Mouse (Mus musculus) hindbrain, embryonic 10.5 days (tissue): ENCODE data around the gene Dscaml1. TPM values are rescaled to one million over a fixed set of nuclear protein-coding genes. Genes with fewer than 3 reads are reported as not detected.

Experiments used
- DNase-seq: peaks from one replicate; pipeline ENCODE4 v3.0.0-alpha.2; 2017; ENCODE audit warnings: low spot score
- H3K27ac ChIP-seq: fragments of 300-500 bp; sonication (generic); 2 replicates; pipeline ENCODE4 v1.5.1; 2016; ENCODE audit warnings: mild to moderate bottlenecking, moderate library complexity
- H3K27me3 ChIP-seq: fragments of 300-500 bp; sonication (generic); 2 replicates; pipeline ENCODE4 v1.6.1; 2016; ENCODE audit warnings: mild to moderate bottlenecking; ENCODE audit not compliant: poor library complexity, insufficient read depth, severe bottlenecking
- H3K36me3 ChIP-seq: fragments of 300-500 bp; sonication (generic); 2 replicates; pipeline ENCODE4 v1.6.1; 2016; ENCODE audit warnings: mild to moderate bottlenecking, moderate library complexity
- H3K4me1 ChIP-seq: fragments of 300-500 bp; sonication (generic); replicated peaks from 2 replicates; pipeline ENCODE4 v1.6.1; 2016; ENCODE audit warnings: mild to moderate bottlenecking
- H3K4me3 ChIP-seq: fragments of 300-500 bp; sonication (generic); 2 replicates; pipeline ENCODE4 v1.5.1; 2016; ENCODE audit warnings: mild to moderate bottlenecking, moderate library complexity
- H3K9me3 ChIP-seq: fragments of 300-500 bp; sonication (generic); 2 replicates; pipeline ENCODE4 v1.6.1; 2016; ENCODE audit warnings: mild to moderate bottlenecking, moderate library complexity
- WGBS: fragments of 180-500 bp; shearing (Covaris S2); methylation state at CpG from one replicate; pipeline ENCODE4 v1.1.7; 2016; 5-methylcytosine and 5-hydroxymethylcytosine counted together
- polyA plus RNA-seq: library from polyadenylated mRNA; unstranded; fragments of >200 nt; fragmentation: Nextera tagmentation; extraction: Ambion mirVana; gene quantifications from 2 replicates; pipeline ENCODE4 v1.2.1, GENCODE M21; 2016

Gene Dscaml1
- polyA plus RNA-seq, 1 experiment from 2014 or later, result 0.78 TPM

DNA sequence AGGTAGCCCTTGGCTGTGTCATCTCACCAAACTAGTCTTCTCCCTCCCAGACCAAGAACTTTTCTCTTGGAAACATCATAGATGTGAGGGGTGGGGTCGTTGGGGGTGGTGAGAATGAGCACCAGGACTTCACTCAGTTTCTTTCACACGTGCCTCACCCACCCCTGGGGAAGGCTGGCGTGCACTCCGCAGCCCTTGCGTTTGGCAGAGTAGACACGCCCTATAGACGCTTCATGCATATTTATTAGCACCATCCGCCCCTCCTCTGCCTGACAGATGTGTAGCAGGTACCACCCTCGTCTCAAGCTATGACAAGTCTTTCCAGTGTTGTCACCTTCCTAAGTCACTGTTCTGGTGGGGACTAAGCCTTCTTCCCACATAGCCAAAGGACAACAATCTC lies 45.3 kb downstream of the Dscaml1 start:
- Histone ChIP-seq H3K9me3 (no peaks in the 10 kb centered on the region), H3K4me3 (no peak overlapping the region), H3K36me3 (no peaks in the 10 kb centered on the region), H3K27ac (no peak overlapping the region), H3K4me1 (peaks cover 11% of the 10 kb centered on the region), H3K27me3 (no peaks in the 10 kb centered on the region)
- DNase-seq, result no peak
- WGBS, result 32% methylated on average over 9 of the region's 9 CpGs

- Histone ChIP-seq H3K4me1 (peaks cover 8% of the 10 kb centered on the region), H3K4me3 (no peak overlapping the region)
Measured at GRCm38 (mm10) chr9:45474874-45475273, 48.4 kb downstream of the Dscaml1 start.

DNA sequence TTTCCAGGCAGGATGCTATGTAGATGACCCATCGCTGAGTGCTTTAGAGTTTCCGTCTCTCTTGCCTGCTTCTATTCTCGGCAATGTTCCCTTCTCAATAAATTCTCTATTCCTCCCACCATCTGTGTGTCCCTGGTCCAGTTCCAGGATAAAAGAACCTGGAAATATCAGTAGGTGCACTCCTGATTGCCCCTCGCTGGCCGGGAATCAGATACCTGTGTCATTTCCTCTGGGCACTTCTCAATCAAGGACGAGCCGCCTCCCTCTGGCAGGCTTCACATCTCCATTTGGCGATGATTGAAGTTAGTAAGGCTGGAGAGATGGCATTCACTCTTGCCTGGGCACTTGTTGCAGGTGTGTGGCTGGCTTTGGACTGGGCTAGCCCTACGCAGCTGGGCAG lies 54.5 kb downstream of the Dscaml1 start:
- Histone ChIP-seq H3K27me3 (no peaks in the 10 kb centered on the region), H3K36me3 (no peaks in the 10 kb centered on the region), H3K9me3 (no peaks in the 10 kb centered on the region), H3K27ac (no peak overlapping the region), H3K4me3 (no peak overlapping the region), H3K4me1 (no peaks in the 10 kb centered on the region)
- no peak for DNase-seq
- 86% methylated on average over 9 of the region's 9 CpGs for WGBS

More at GRCm38 (mm10) chr9:45474874-45475273, 48.4 kb downstream of the Dscaml1 start:
- DNase-seq, result no peak
- no peaks in the 10 kb centered on the region for H3K9me3 ChIP-seq
- no peaks in the 10 kb centered on the region for H3K27me3 ChIP-seq
- no peak overlapping the region for H3K27ac ChIP-seq
- no peaks in the 10 kb centered on the region for H3K36me3 ChIP-seq

DNA sequence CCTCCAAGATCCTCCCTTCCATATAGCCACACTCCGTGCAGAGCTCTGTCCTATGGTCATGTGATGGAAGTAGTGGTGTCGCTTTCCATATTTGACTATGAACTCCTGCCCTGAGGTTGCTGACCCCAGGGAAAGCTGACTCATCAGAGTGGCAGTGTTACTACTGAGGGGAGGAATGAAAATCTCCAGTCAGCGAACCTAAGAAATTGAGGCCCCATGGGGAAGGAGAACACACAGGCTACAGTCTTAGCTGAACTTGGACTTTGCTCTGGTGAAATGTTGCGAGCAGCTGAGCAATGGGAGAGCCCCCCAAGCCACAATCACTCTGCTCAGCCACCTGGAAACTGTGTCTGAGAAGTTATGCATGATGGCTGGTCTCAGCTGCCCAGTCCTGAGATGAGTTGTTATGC lies 60.2 kb downstream of the Dscaml1 start:
- H3K27ac ChIP-seq, result no peak overlapping the region
- H3K4me1 ChIP-seq, result no peaks in the 10 kb centered on the region
- H3K27me3 ChIP-seq, result no peaks in the 10 kb centered on the region
- H3K9me3 ChIP-seq, result no peaks in the 10 kb centered on the region
- whole genome bisulfite sequencing, result 75% methylated on average over 4 of the region's 4 CpGs
- DNase-seq, result no peak
- H3K4me3 ChIP-seq, result no peak overlapping the region
- H3K36me3 ChIP-seq, result no peaks in the 10 kb centered on the region

GRCm38 (mm10) chr9:45487179-45487801 lies 60.9 kb downstream of the Dscaml1 start:
- 85% methylated on average over 12 of the region's 12 CpGs for WGBS
- no peaks in the 10 kb centered on the region for H3K27me3 ChIP-seq
- H3K4me3 ChIP-seq, result no peak overlapping the region
- no peaks in the 10 kb centered on the region for H3K36me3 ChIP-seq
- no peak overlapping the region for H3K27ac ChIP-seq
- no peaks in the 10 kb centered on the region for H3K4me1 ChIP-seq
- H3K9me3 ChIP-seq, result no peaks in the 10 kb centered on the region
- no peak for DNase-seq

- no peaks in the 10 kb centered on the region for H3K27me3 ChIP-seq
- WGBS, result 84% methylated on average over 2 of the region's 2 CpGs
- DNase-seq, result no peak
- H3K4me1 ChIP-seq, result no peaks in the 10 kb centered on the region
- H3K4me3 ChIP-seq, result no peak overlapping the region
- H3K9me3 ChIP-seq, result no peaks in the 10 kb centered on the region
- H3K36me3 ChIP-seq, result no peaks in the 10 kb centered on the region
- H3K27ac ChIP-seq, result no peak overlapping the region
Measured at GRCm38 (mm10) chr9:45490899-45491298, 64.5 kb downstream of the Dscaml1 start.

DNA sequence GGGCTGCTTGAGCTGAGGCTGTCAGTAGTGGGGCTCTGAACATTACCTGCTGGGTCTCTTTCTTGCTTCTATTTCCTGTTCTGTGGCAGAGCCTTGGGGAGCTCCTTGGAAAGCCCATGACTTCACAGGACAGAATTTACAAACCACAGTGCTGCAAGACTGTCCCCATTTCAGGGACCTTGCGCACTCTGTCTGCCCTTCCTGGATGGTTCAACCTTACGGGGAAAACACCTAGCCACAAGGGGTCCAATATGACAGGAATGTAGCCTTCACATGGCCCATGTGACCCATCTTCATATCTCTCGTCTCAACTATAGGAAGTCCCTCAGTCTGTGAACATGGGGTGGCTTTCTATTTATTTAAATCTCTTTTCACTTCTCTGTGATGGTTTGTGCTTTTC lies 68.5 kb downstream of the Dscaml1 start:
- Histone ChIP-seq H3K9me3 (no peaks in the 10 kb centered on the region), H3K4me1 (no peaks in the 10 kb centered on the region), H3K27me3 (no peaks in the 10 kb centered on the region), H3K27ac (no peak overlapping the region), H3K36me3 (no peaks in the 10 kb centered on the region), H3K4me3 (no peak overlapping the region)
- WGBS, result 91% methylated on average over 3 of the region's 3 CpGs
- DNase-seq, result no peak

GRCm38 (mm10) chr9:45496340-45496739 lies 69.9 kb downstream of the Dscaml1 start:
- WGBS, result 89% methylated on average over 3 of the region's 3 CpGs
- H3K4me1 ChIP-seq, result peaks cover 5% of the 10 kb centered on the region; the same call in 1 of the 2 replicates
- peaks cover 13% of the 10 kb centered on the region; the same call in 1 of the 2 replicates for H3K27me3 ChIP-seq
- H3K27ac ChIP-seq, result no peak overlapping the region
- H3K36me3 ChIP-seq, result no peaks in the 10 kb centered on the region
- H3K4me3 ChIP-seq, result no peak overlapping the region
- no peaks in the 10 kb centered on the region for H3K9me3 ChIP-seq
- DNase-seq, result no peak

DNA sequence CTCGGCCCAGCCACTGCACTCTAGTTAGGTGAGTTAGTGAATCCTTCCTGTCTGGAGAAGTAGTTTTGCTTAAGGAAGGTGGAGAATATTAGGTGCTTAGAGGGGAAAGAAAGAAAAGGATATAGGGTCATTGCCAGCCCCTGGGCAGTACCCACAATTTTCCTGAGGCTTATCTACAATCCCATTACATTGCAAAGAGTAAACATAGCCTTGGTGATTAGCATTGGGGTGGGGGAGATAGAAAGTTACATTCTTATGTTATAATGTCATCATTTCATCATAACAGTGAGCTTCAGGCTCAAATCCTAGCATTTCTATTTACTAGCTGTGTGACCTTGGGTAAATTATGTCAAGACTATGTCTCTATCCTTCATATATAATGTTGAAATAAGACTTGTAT lies 70.5 kb downstream of the Dscaml1 start:
- 67% methylated on average over 1 of the region's 1 CpGs for WGBS
- no peak overlapping the region for H3K27ac ChIP-seq
- H3K27me3 ChIP-seq, result peaks cover 16% of the 10 kb centered on the region; the same call in 1 of the 2 replicates
- H3K9me3 ChIP-seq, result no peaks in the 10 kb centered on the region
- no peak for DNase-seq
- H3K36me3 ChIP-seq, result no peaks in the 10 kb centered on the region
- peaks cover 11% of the 10 kb centered on the region for H3K4me1 ChIP-seq
- H3K4me3 ChIP-seq, result no peak overlapping the region

DNA sequence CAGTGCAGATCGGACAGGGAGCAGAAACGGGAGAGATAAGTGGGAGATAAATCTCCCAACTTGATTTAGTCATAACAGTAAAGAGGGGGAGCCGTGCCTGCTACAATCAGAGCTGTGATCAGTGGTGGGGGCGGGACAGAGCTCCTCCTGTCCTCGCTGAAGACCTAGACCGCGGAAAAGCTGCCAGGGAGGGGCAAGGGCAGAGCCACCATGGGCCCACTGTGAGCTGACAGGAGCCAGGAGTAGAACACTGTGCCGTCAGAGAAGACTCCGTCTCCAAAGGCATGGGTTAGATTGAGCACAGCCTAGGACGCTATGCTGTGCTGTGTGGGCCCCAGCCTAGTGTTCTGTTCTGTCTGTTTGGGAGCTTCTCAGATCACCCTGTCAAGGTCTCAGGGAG lies 72.8 kb downstream of the Dscaml1 start:
- 60% methylated on average over 10 of the region's 10 CpGs for WGBS
- H3K36me3 ChIP-seq, result no peaks in the 10 kb centered on the region
- H3K4me1 ChIP-seq, result peaks cover 20% of the 10 kb centered on the region
- H3K4me3 ChIP-seq, result no peak overlapping the region
- H3K27me3 ChIP-seq, result peaks cover 16% of the 10 kb centered on the region; the same call in 1 of the 2 replicates
- H3K27ac ChIP-seq, result no peak overlapping the region
- no peaks in the 10 kb centered on the region for H3K9me3 ChIP-seq
- no peak for DNase-seq

GRCm38 (mm10) chr9:45500071-45500595 lies 73.7 kb downstream of the Dscaml1 start:
- Histone ChIP-seq H3K4me3 (no peak overlapping the region), H3K27ac (no peak overlapping the region), H3K27me3 (peaks cover 16% of the 10 kb centered on the region; the same call in 1 of the 2 replicates), H3K4me1 (peaks cover 26% of the 10 kb centered on the region), H3K36me3 (no peaks in the 10 kb centered on the region), H3K9me3 (no peaks in the 10 kb centered on the region)
- WGBS, result 89% methylated on average over 3 of the region's 3 CpGs
- DNase-seq, result no peak

DNA sequence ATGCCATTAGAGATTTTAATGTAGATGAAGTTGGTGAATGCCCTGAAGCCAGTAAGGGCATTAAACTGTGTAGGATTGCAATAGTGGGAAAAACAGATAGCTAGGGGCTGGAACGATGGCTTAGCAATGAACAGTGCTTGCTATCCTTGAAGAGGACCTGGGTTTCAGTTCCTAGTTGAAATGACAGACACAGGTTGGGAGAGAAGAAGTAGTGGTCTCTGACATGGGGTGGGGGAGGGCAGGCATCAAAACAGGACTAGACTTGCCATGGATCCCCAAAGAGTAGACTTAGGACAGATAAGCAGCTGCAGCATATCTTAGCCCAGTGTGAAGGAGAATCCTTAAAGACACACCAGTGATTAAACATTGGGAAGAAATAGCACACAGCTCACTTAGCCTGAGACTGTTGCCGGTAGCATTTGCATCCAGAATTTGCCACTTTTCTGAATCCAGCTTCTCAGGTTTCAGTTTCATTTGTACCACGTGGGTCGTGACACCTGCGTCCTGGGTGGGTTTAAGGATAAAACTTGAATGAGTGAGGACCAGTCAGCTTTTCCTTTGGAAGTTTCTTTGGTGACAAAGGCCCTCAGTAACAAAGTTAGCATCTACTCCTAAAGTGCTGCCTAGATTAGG lies 75.0 kb downstream of the Dscaml1 start:
- peaks cover 16% of the 10 kb centered on the region; the same call in 1 of the 2 replicates for H3K27me3 ChIP-seq
- no peaks in the 10 kb centered on the region for H3K9me3 ChIP-seq
- no peak for DNase-seq
- no peaks in the 10 kb centered on the region for H3K36me3 ChIP-seq
- H3K27ac ChIP-seq, result no peak overlapping the region; the same call in 1 of the 2 replicates
- no peak overlapping the region for H3K4me3 ChIP-seq
- 69% methylated on average over 5 of the region's 5 CpGs for WGBS
- peaks cover 36% of the 10 kb centered on the region for H3K4me1 ChIP-seq

DNA sequence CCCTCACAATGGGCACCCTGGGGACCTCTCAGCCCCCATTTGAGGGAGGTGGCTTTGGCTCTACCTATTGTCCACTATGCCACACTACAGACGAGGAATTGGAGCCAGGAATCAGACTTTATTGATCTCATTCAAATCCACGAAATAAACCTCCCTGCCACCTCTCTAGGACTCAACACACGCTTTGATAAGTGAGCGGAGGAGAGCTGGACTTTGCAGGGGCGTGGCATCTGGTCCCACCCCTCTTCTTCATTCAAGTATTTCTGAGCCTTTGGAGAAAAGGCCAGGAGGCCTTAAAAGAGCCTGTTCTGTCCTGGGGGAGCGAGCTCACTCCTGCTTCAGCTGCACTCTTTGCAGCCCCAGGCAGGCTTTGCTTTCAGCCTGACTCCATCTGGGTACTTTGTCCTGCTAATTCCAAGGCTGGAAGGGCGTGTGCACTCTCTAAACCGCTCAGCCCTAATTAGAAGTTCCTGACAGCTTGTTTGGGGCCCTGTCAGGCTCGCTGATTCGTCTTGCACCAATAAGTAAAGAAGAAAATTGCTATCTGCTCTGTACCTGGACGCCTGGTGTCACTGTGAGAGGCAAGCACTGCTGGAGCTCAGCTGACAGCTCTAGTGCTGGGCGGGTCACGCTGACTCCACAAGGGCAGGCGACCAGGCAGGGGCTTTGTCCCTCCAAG lies 75.7 kb downstream of the Dscaml1 start:
- Histone ChIP-seq H3K4me3 (no peak overlapping the region), H3K27ac (peak overlapping the region; percentile 45; the same call in 1 of the 2 replicates), H3K4me1 (peaks cover 36% of the 10 kb centered on the region), H3K9me3 (no peaks in the 10 kb centered on the region), H3K36me3 (no peaks in the 10 kb centered on the region), H3K27me3 (peaks cover 16% of the 10 kb centered on the region; the same call in 1 of the 2 replicates)
- DNase-seq, result peak; percentile 21
- 13% methylated on average over 14 of the region's 14 CpGs for WGBS
